Mouse (Mus musculus) limb, embryonic 12.5 days (tissue): Measurements from ENCODE around the gene Cycs. TPM values are rescaled to one million over a fixed set of nuclear protein-coding genes. Genes with fewer than 3 reads are reported as not detected.

Experiments used
- ATAC-seq: fragments of 200-750 bp; cut with Nextera tagmentation; 2 replicates; pipeline ENCODE4 v1.8.0; 2017; ENCODE audit warnings: low read depth, moderate TSS enrichment; ENCODE audit not compliant: insufficient number of reproducible peaks, insufficient read depth, low FRiP score, low TSS enrichment
- H3K27ac ChIP-seq: fragments of 300-500 bp; sonication (generic); 2 replicates; pipeline ENCODE4 v1.5.1; 2016; ENCODE audit warnings: mild to moderate bottlenecking, moderate library complexity
- H3K27me3 ChIP-seq: fragments of 300-500 bp; sonication (generic); 2 replicates; pipeline ENCODE4 v1.6.1; 2016; ENCODE audit warnings: mild to moderate bottlenecking, moderate library complexity
- H3K36me3 ChIP-seq: fragments of 300-500 bp; sonication (generic); 2 replicates; pipeline ENCODE4 v1.6.1; 2016; ENCODE audit warnings: mild to moderate bottlenecking, moderate library complexity
- H3K4me1 ChIP-seq: fragments of 300-500 bp; sonication (generic); replicated peaks from 2 replicates; pipeline ENCODE4 v1.6.1; 2016
- H3K4me2 ChIP-seq: fragments of 300-500 bp; sonication (generic); 2 replicates; pipeline ENCODE4 v1.6.1; 2016; ENCODE audit warnings: mild to moderate bottlenecking, moderate library complexity
- H3K4me3 ChIP-seq: fragments of 300-500 bp; sonication (generic); replicated peaks from 2 replicates; pipeline ENCODE4 v1.5.1; 2016; ENCODE audit warnings: mild to moderate bottlenecking
- H3K9ac ChIP-seq: fragments of 300-500 bp; sonication (generic); replicated peaks from 2 replicates; pipeline ENCODE4 v1.6.1; 2016; ENCODE audit warnings: mild to moderate bottlenecking, moderate library complexity
- H3K9me3 ChIP-seq: fragments of 300-500 bp; sonication (generic); 2 replicates; pipeline ENCODE4 v1.6.1; 2016; ENCODE audit warnings: mild to moderate bottlenecking, moderate library complexity
- WGBS: fragments of 180-500 bp; shearing (Covaris S2); methylation state at CpG from one replicate; pipeline ENCODE4 v1.1.7; 2016; 5-methylcytosine and 5-hydroxymethylcytosine counted together
- polyA plus RNA-seq: library from polyadenylated mRNA; unstranded; fragments of >200 nt; fragmentation: Nextera tagmentation; extraction: Ambion mirVana; gene quantifications from 2 replicates; pipeline ENCODE4 v1.2.1, GENCODE M21; 2016

The Cycs gene
- polyA plus RNA-seq, 1 experiment from 2014 or later, result 71.1 TPM

GRCm38 (mm10) chr6:50542535-50542934 lies 23.8 kb downstream of the Cycs start:
- no peaks in the 10 kb centered on the region for H3K36me3 ChIP-seq
- no peaks in the 10 kb centered on the region for H3K27me3 ChIP-seq
- H3K9ac ChIP-seq, result no peak overlapping the region
- 94% methylated on average over 1 of the region's 1 CpGs for WGBS
- H3K4me1 ChIP-seq, result peaks cover 5% of the 10 kb centered on the region; the same call in 1 of the 2 replicates
- no peaks in the 10 kb centered on the region for H3K9me3 ChIP-seq
- ATAC-seq, result no peak
- no peak overlapping the region for H3K27ac ChIP-seq
- no peak overlapping the region for H3K4me3 ChIP-seq
- H3K4me2 ChIP-seq, result no peak overlapping the region

GRCm38 (mm10) chr6:50539641-50540040 lies 26.7 kb downstream of the Cycs start:
- ATAC-seq, result no peak
- no peak overlapping the region for H3K4me3 ChIP-seq
- no peaks in the 10 kb centered on the region for H3K36me3 ChIP-seq
- peaks cover 4% of the 10 kb centered on the region; the same call in 1 of the 2 replicates for H3K27me3 ChIP-seq
- no peak overlapping the region for H3K4me2 ChIP-seq
- 83% methylated on average over 1 of the region's 1 CpGs for WGBS
- no peaks in the 10 kb centered on the region for H3K9me3 ChIP-seq
- peaks cover 4% of the 10 kb centered on the region; the same call in 1 of the 2 replicates for H3K4me1 ChIP-seq
- H3K27ac ChIP-seq, result no peak overlapping the region
- H3K9ac ChIP-seq, result no peak overlapping the region

- H3K27ac ChIP-seq, result peak overlapping the region; percentile 12; the same call in 1 of the 2 replicates
- H3K4me3 ChIP-seq, result no peak overlapping the region
- WGBS, result 5% methylated on average over 7 of the region's 7 CpGs
- H3K36me3 ChIP-seq, result no peaks in the 10 kb centered on the region
- peaks cover 14% of the 10 kb centered on the region for H3K4me1 ChIP-seq
- no peaks in the 10 kb centered on the region for H3K9me3 ChIP-seq
- H3K4me2 ChIP-seq, result no peak overlapping the region
- no peak overlapping the region for H3K9ac ChIP-seq
- peaks cover 4% of the 10 kb centered on the region; the same call in 1 of the 2 replicates for H3K27me3 ChIP-seq
- peak; percentile 53 for ATAC-seq
These were observed 29.9 kb downstream of the Cycs start for GRCm38 (mm10) chr6:50536461-50536892.

- Histone ChIP-seq H3K27me3 (peaks cover 4% of the 10 kb centered on the region; the same call in 1 of the 2 replicates), H3K4me1 (peaks cover 24% of the 10 kb centered on the region), H3K36me3 (no peaks in the 10 kb centered on the region), H3K9me3 (no peaks in the 10 kb centered on the region), H3K9ac (no peak overlapping the region), H3K4me3 (no peak overlapping the region), H3K27ac (no peak overlapping the region), H3K4me2 (no peak overlapping the region)
- no peak for ATAC-seq
- whole genome bisulfite sequencing, result 94% methylated on average over 3 of the region's 3 CpGs
These were observed 31.0 kb downstream of the Cycs start for GRCm38 (mm10) chr6:50535346-50535745.

GRCm38 (mm10) chr6:50531920-50532319 lies 34.4 kb downstream of the Cycs start:
- WGBS, result 55% methylated on average over 8 of the region's 8 CpGs
- H3K4me3 ChIP-seq, result no peak overlapping the region
- peak overlapping the region; percentile 72; the same call in 1 of the 2 replicates for H3K27ac ChIP-seq
- peaks cover 35% of the 10 kb centered on the region for H3K4me1 ChIP-seq
- no peaks in the 10 kb centered on the region for H3K9me3 ChIP-seq
- no peak overlapping the region for H3K9ac ChIP-seq
- H3K27me3 ChIP-seq, result peaks cover under 1% of the 10 kb centered on the region; the same call in 1 of the 2 replicates
- no peak for ATAC-seq
- no peaks in the 10 kb centered on the region for H3K36me3 ChIP-seq
- H3K4me2 ChIP-seq, result no peak overlapping the region

GRCm38 (mm10) chr6:50531003-50531402 lies 35.3 kb downstream of the Cycs start:
- peak overlapping the region; percentile 64; the same call in 1 of the 2 replicates for H3K27ac ChIP-seq
- no peak for ATAC-seq

GRCm38 (mm10) chr6:50529194-50529593 lies 37.1 kb downstream of the Cycs start:
- Histone ChIP-seq H3K36me3 (no peaks in the 10 kb centered on the region), H3K9ac (no peak overlapping the region), H3K9me3 (no peaks in the 10 kb centered on the region), H3K4me1 (peaks cover 34% of the 10 kb centered on the region), H3K4me3 (no peak overlapping the region), H3K27ac (no peak overlapping the region), H3K27me3 (no peaks in the 10 kb centered on the region), H3K4me2 (no peak overlapping the region)
- ATAC-seq, result no peak
- 88% methylated on average over 11 of the region's 11 CpGs for WGBS

More at GRCm38 (mm10) chr6:50531003-50531402, 35.3 kb downstream of the Cycs start:
- WGBS, result 70% methylated on average over 3 of the region's 3 CpGs
- Histone ChIP-seq H3K9ac (no peak overlapping the region), H3K27me3 (no peaks in the 10 kb centered on the region), H3K36me3 (no peaks in the 10 kb centered on the region), H3K4me3 (no peak overlapping the region), H3K9me3 (no peaks in the 10 kb centered on the region), H3K4me2 (no peak overlapping the region), H3K4me1 (peaks cover 34% of the 10 kb centered on the region)

GRCm38 (mm10) chr6:50527416-50527815 lies 38.9 kb downstream of the Cycs start:
- WGBS, result 41% methylated on average over 9 of the region's 9 CpGs
- H3K9me3 ChIP-seq, result no peaks in the 10 kb centered on the region
- no peak overlapping the region for H3K4me3 ChIP-seq
- no peak overlapping the region for H3K9ac ChIP-seq
- no peak overlapping the region for H3K27ac ChIP-seq
- no peaks in the 10 kb centered on the region for H3K36me3 ChIP-seq
- H3K4me1 ChIP-seq, result peaks cover 31% of the 10 kb centered on the region
- ATAC-seq, result no peak
- no peak overlapping the region for H3K4me2 ChIP-seq
- H3K27me3 ChIP-seq, result no peaks in the 10 kb centered on the region

- H3K9me3 ChIP-seq, result no peaks in the 10 kb centered on the region
- peaks cover 24% of the 10 kb centered on the region for H3K4me1 ChIP-seq
- 27% methylated on average over 7 of the region's 7 CpGs for WGBS
- no peak overlapping the region for H3K27ac ChIP-seq
- H3K4me3 ChIP-seq, result no peak overlapping the region
- no peaks in the 10 kb centered on the region for H3K27me3 ChIP-seq
- no peaks in the 10 kb centered on the region for H3K36me3 ChIP-seq
- H3K4me2 ChIP-seq, result no peak overlapping the region
- ATAC-seq, result 0 out of 2 replicates have a peak, but pooled peaks have one; percentile 42
- no peak overlapping the region for H3K9ac ChIP-seq
These were observed 39.7 kb downstream of the Cycs start for GRCm38 (mm10) chr6:50526597-50527024.

- H3K27me3 ChIP-seq, result no peaks in the 10 kb centered on the region
- H3K4me3 ChIP-seq, result no peak overlapping the region
- no peak overlapping the region for H3K9ac ChIP-seq
- peaks cover 21% of the 10 kb centered on the region for H3K4me1 ChIP-seq
- no peaks in the 10 kb centered on the region for H3K9me3 ChIP-seq
- no peaks in the 10 kb centered on the region for H3K36me3 ChIP-seq
- 89% methylated on average over 8 of the region's 8 CpGs for WGBS
- no peak overlapping the region for H3K27ac ChIP-seq
- no peak overlapping the region for H3K4me2 ChIP-seq
- no peak for ATAC-seq
These were observed 40.5 kb downstream of the Cycs start for GRCm38 (mm10) chr6:50525846-50526245.

- H3K36me3 ChIP-seq, result no peaks in the 10 kb centered on the region
- H3K27ac ChIP-seq, result no peak overlapping the region
- peaks cover 11% of the 10 kb centered on the region for H3K4me1 ChIP-seq
- H3K9me3 ChIP-seq, result no peaks in the 10 kb centered on the region
- H3K4me2 ChIP-seq, result no peak overlapping the region
- no peak overlapping the region for H3K4me3 ChIP-seq
- 91% methylated on average over 10 of the region's 10 CpGs for WGBS
- H3K9ac ChIP-seq, result no peak overlapping the region
- no peak for ATAC-seq
- no peaks in the 10 kb centered on the region for H3K27me3 ChIP-seq
These were observed 42.0 kb downstream of the Cycs start for GRCm38 (mm10) chr6:50524261-50524896.
